Mouse (Mus musculus) intestine, embryonic 14.5 days (tissue): ENCODE measurements around the gene Maco1. TPM values are rescaled to one million over a fixed set of nuclear protein-coding genes. Genes with fewer than 3 reads are reported as not detected.

ENCODE experiments used
- ATAC-seq: fragments of 200-750 bp; cut with Nextera tagmentation; replicated peaks from 2 replicates; pipeline ENCODE4 v1.8.0; 2017; ENCODE audit warnings: low read depth, moderate number of reproducible peaks, moderate TSS enrichment, moderate library complexity; ENCODE audit not compliant: low FRiP score, low TSS enrichment
- DNase-seq: peaks from one replicate; pipeline ENCODE4 v3.0.0-alpha.2; 2018; ENCODE audit warnings: low spot score
- H3K27ac ChIP-seq: fragments of 300-500 bp; sonication (generic); 2 replicates; pipeline ENCODE4 v1.5.1; 2014; ENCODE audit warnings: low read depth, mild to moderate bottlenecking, control low read depth
- H3K27me3 ChIP-seq: fragments of 300-500 bp; sonication (generic); replicated peaks from 2 replicates; pipeline ENCODE4 v1.6.1; 2014; ENCODE audit warnings: low read length, control low read depth; ENCODE audit not compliant: control insufficient read depth, insufficient read depth
- H3K36me3 ChIP-seq: fragments of 300-500 bp; sonication (generic); 2 replicates; pipeline ENCODE4 v1.6.1; 2014; ENCODE audit warnings: low read length, control low read depth; ENCODE audit not compliant: control insufficient read depth, insufficient read depth
- H3K4me1 ChIP-seq: fragments of 300-500 bp; sonication (generic); replicated peaks from 2 replicates; pipeline ENCODE4 v1.6.1; 2014; ENCODE audit warnings: low read length, control low read depth, mixed read lengths; ENCODE audit not compliant: control insufficient read depth, insufficient read depth
- H3K4me2 ChIP-seq: fragments of 300-500 bp; sonication (generic); 2 replicates; pipeline ENCODE4 v1.6.1; 2014; ENCODE audit warnings: low read length
- H3K4me3 ChIP-seq: fragments of 300-500 bp; sonication (generic); 2 replicates; pipeline ENCODE4 v1.5.1; 2014; ENCODE audit warnings: low read depth, low read length, control low read depth, mixed read lengths
- H3K9ac ChIP-seq: fragments of 300-500 bp; sonication (generic); 2 replicates; pipeline ENCODE4 v1.6.1; 2014; ENCODE audit warnings: mild to moderate bottlenecking, low read length
- H3K9me3 ChIP-seq: fragments of 300-500 bp; sonication (generic); 2 replicates; pipeline ENCODE4 v1.6.1; 2016; ENCODE audit warnings: low read length, control low read depth; ENCODE audit not compliant: control insufficient read depth
- WGBS: fragments of 180-500 bp; shearing (Covaris S2); extraction: QIAGEN DNeasy Blood & Tissue Kit; methylation state at CpG from one replicate; pipeline ENCODE4 v1.1.7; 2014; 5-methylcytosine and 5-hydroxymethylcytosine counted together
- polyA plus RNA-seq: library from polyadenylated mRNA; unstranded; fragments of >200 nt; fragmentation: Nextera tagmentation; extraction: Ambion mirVana; gene quantifications from 2 replicates; pipeline ENCODE4 v1.2.1, GENCODE M21; 2014

Maco1 gene
- polyA plus RNA-seq, 1 experiment from 2014 or later = 34.2 TPM

- ATAC-seq = no peak
- no peak for DNase-seq
- Histone ChIP-seq H3K9me3 (no peaks in the 10 kb centered on the region), H3K36me3 (no peaks in the 10 kb centered on the region), H3K9ac (no peak overlapping the region), H3K4me3 (no peak overlapping the region), H3K4me2 (no peak overlapping the region), H3K27me3 (peaks cover 17% of the 10 kb centered on the region), H3K4me1 (peaks cover 8% of the 10 kb centered on the region; the same call in 1 of the 2 replicates), H3K27ac (no peak overlapping the region)
- 77% methylated on average over 5 of the region's 5 CpGs for WGBS
Measured at GRCm38 (mm10) chr4:134865789-134866188, 12.6 kb upstream of the Maco1 start.

- peaks cover 8% of the 10 kb centered on the region; the same call in 1 of the 2 replicates for H3K4me1 ChIP-seq
- no peak overlapping the region for H3K9ac ChIP-seq
- 60% methylated on average over 6 of the region's 6 CpGs for WGBS
- H3K27me3 ChIP-seq = peaks cover 14% of the 10 kb centered on the region
- ATAC-seq (no peak), DNase-seq (no peak)
- no peak overlapping the region for H3K27ac ChIP-seq
- H3K4me3 ChIP-seq = no peak overlapping the region
- no peaks in the 10 kb centered on the region for H3K9me3 ChIP-seq
- no peaks in the 10 kb centered on the region for H3K36me3 ChIP-seq
- H3K4me2 ChIP-seq = no peak overlapping the region
Measured at GRCm38 (mm10) chr4:134865340-134865739, 12.2 kb upstream of the Maco1 start.

- DNase-seq = no peak
- Histone ChIP-seq H3K9me3 (no peaks in the 10 kb centered on the region), H3K4me1 (peaks cover 1% of the 10 kb centered on the region; the same call in 1 of the 2 replicates), H3K36me3 (no peaks in the 10 kb centered on the region), H3K4me3 (no peak within 1 kb of the TSS), H3K27ac (no peak within 1 kb of the TSS), H3K4me2 (no peak within 1 kb of the TSS), H3K27me3 (peaks cover 7% of the 10 kb centered on the region), H3K9ac (no peak within 1 kb of the TSS)
- WGBS = 66% methylated on average over 14 of the region's 14 CpGs
- ATAC-seq = no peak
Measured at GRCm38 (mm10) chr4:134863937-134864729, 11.0 kb upstream of the Maco1 start, which contains the start of gene Rhd. Gene Rhd, plus strand, starts transcription at chr4:134864536.

GRCm38 (mm10) chr4:134862996-134863395 lies 9.9 kb upstream of the Maco1 start:
- no peak for ATAC-seq
- Histone ChIP-seq H3K4me1 (no peaks in the 10 kb centered on the region), H3K27me3 (no peaks in the 10 kb centered on the region), H3K36me3 (no peaks in the 10 kb centered on the region), H3K9ac (no peak overlapping the region), H3K27ac (no peak overlapping the region), H3K4me3 (no peak overlapping the region), H3K9me3 (no peaks in the 10 kb centered on the region), H3K4me2 (no peak overlapping the region)
- 76% methylated on average over 7 of the region's 7 CpGs for WGBS
- no peak for DNase-seq

GRCm38 (mm10) chr4:134861884-134862283 lies 8.7 kb upstream of the Maco1 start:
- H3K27me3 ChIP-seq = no peaks in the 10 kb centered on the region
- no peak overlapping the region for H3K4me2 ChIP-seq
- no peak overlapping the region for H3K9ac ChIP-seq
- H3K4me3 ChIP-seq = no peak overlapping the region
- H3K9me3 ChIP-seq = no peaks in the 10 kb centered on the region
- WGBS = 76% methylated on average over 6 of the region's 6 CpGs
- no peaks in the 10 kb centered on the region for H3K36me3 ChIP-seq
- ATAC-seq (no peak), DNase-seq (no peak)
- H3K27ac ChIP-seq = no peak overlapping the region
- H3K4me1 ChIP-seq = no peaks in the 10 kb centered on the region

GRCm38 (mm10) chr4:134858494-134858893 lies 5.3 kb upstream of the Maco1 start:
- Histone ChIP-seq H3K4me1 (no peaks in the 10 kb centered on the region), H3K9me3 (no peaks in the 10 kb centered on the region), H3K9ac (no peak overlapping the region), H3K27ac (no peak overlapping the region), H3K36me3 (no peaks in the 10 kb centered on the region), H3K27me3 (no peaks in the 10 kb centered on the region), H3K4me3 (no peak overlapping the region), H3K4me2 (no peak overlapping the region)
- DNase-seq (no peak), ATAC-seq (no peak)
- 92% methylated on average over 4 of the region's 4 CpGs for WGBS

GRCm38 (mm10) chr4:134856501-134856900 lies 3.4 kb upstream of the Maco1 start:
- H3K27ac ChIP-seq = no peak overlapping the region
- H3K4me1 ChIP-seq = peaks cover 7% of the 10 kb centered on the region
- WGBS = 31% methylated on average over 5 of the region's 5 CpGs
- ATAC-seq (no peak), DNase-seq (no peak)
- no peaks in the 10 kb centered on the region for H3K27me3 ChIP-seq
- H3K9me3 ChIP-seq = no peaks in the 10 kb centered on the region
- no peak overlapping the region for H3K4me3 ChIP-seq
- no peak overlapping the region for H3K9ac ChIP-seq
- H3K4me2 ChIP-seq = no peak overlapping the region
- no peaks in the 10 kb centered on the region for H3K36me3 ChIP-seq

- Histone ChIP-seq H3K27me3 (no peaks in the 10 kb centered on the region), H3K9ac (no peak overlapping the region), H3K9me3 (no peaks in the 10 kb centered on the region), H3K36me3 (no peaks in the 10 kb centered on the region), H3K4me3 (no peak overlapping the region), H3K27ac (no peak overlapping the region), H3K4me1 (peaks cover 10% of the 10 kb centered on the region), H3K4me2 (no peak overlapping the region)
- ATAC-seq = no peak
- DNase-seq = no peak
- WGBS = 45% methylated on average over 5 of the region's 5 CpGs
Measured at GRCm38 (mm10) chr4:134856056-134856455, 2.9 kb upstream of the Maco1 start.

- DNase-seq (no peak), ATAC-seq (no peak)
- Histone ChIP-seq H3K9ac (no peak overlapping the region), H3K27ac (no peak overlapping the region), H3K9me3 (no peaks in the 10 kb centered on the region), H3K36me3 (no peaks in the 10 kb centered on the region), H3K27me3 (no peaks in the 10 kb centered on the region), H3K4me3 (no peak overlapping the region), H3K4me1 (peaks cover 12% of the 10 kb centered on the region), H3K4me2 (no peak overlapping the region)
- WGBS = 56% methylated on average over 3 of the region's 3 CpGs
Measured at GRCm38 (mm10) chr4:134855371-134855770, 2.2 kb upstream of the Maco1 start.
